Mouse (Mus musculus): ENCODE results near the gene Tmem43. TPM values are rescaled to one million over a fixed set of nuclear protein-coding genes. Genes with fewer than 3 reads are reported as not detected.

Gene Tmem43
- 56.3 and 66.4 TPM in 2 replicates for polyA plus RNA-seq (2014; fragmentation: Nextera tagmentation; extraction: Ambion mirVana)

- DNase-seq (ENCODE audit: low spot score) (peak; percentile 99), ATAC-seq (ENCODE audit: insufficient number of reproducible peaks, low FRiP score, low TSS enrichment, low read depth) (peak; percentile 96)
- H3K36me3 ChIP-seq (ENCODE audit: control insufficient read depth, insufficient read depth, low read length) = peaks cover 5% of the 10 kb centered on the region
- H3K4me3 ChIP-seq (ENCODE audit: low read depth, low read length) = peak within 1 kb of the TSS; percentile 80
- no peaks in the 10 kb centered on the region for H3K27me3 ChIP-seq (ENCODE audit: control insufficient read depth, insufficient read depth, low read length)
- H3K4me2 ChIP-seq (ENCODE audit: low read depth, severe bottlenecking) = peak within 1 kb of the TSS; percentile 83
- under 1% methylated on average over 74 of the region's 74 CpGs for WGBS
- H3K9me3 ChIP-seq (ENCODE audit: control insufficient read depth, low read length) = no peaks in the 10 kb centered on the region
- H3K9ac ChIP-seq (ENCODE audit: low read length) = peak within 1 kb of the TSS; percentile 85
- H3K4me1 ChIP-seq (ENCODE audit: control insufficient read depth, insufficient read depth, low read length) = peaks cover 13% of the 10 kb centered on the region
- 0 out of 2 replicates have a peak within 1 kb of the TSS, but pooled peaks have one; percentile 36 for H3K27ac ChIP-seq (replicated peaks; ENCODE audit: low read depth, low read length)
Measured at GRCm38 (mm10) chr6:91472868-91473804, at the start of gene Tmem43, which contains the start of gene Chchd4. Gene Tmem43 (plus strand): TSS chr6:91473703. Gene Chchd4 (minus strand): TSS chr6:91473546.

- Histone ChIP-seq H3K9me3 (ENCODE audit: control insufficient read depth, low read length) (no peaks in the 10 kb centered on the region), H3K27ac (replicated peaks; ENCODE audit: low read depth, low read length) (no peak overlapping the region), H3K27me3 (ENCODE audit: control insufficient read depth, insufficient read depth, low read length) (no peaks in the 10 kb centered on the region), H3K4me2 (ENCODE audit: low read depth, severe bottlenecking) (no peak overlapping the region), H3K9ac (ENCODE audit: low read length) (no peak overlapping the region), H3K36me3 (ENCODE audit: control insufficient read depth, insufficient read depth, low read length) (no peaks in the 10 kb centered on the region), H3K4me1 (ENCODE audit: control insufficient read depth, insufficient read depth, low read length) (no peaks in the 10 kb centered on the region), H3K4me3 (ENCODE audit: low read depth, low read length) (no peak overlapping the region)
- WGBS = 73% methylated on average over 4 of the region's 4 CpGs
- DNase-seq (ENCODE audit: low spot score) = no peak
- ATAC-seq (ENCODE audit: insufficient number of reproducible peaks, low FRiP score, low TSS enrichment, low read depth) = no peak
Measured at GRCm38 (mm10) chr6:91424151-91424550, 49.4 kb upstream of the Tmem43 start.

- ATAC-seq (ENCODE audit: insufficient number of reproducible peaks, low FRiP score, low TSS enrichment, low read depth) = peak; percentile 89
- no peaks in the 10 kb centered on the region for H3K27me3 ChIP-seq (ENCODE audit: control insufficient read depth, insufficient read depth, low read length)
- peak overlapping the region; percentile 87 for H3K4me2 ChIP-seq (ENCODE audit: low read depth, severe bottlenecking)
- H3K9me3 ChIP-seq (ENCODE audit: control insufficient read depth, low read length) = no peaks in the 10 kb centered on the region
- peak overlapping the region; percentile 74 for H3K9ac ChIP-seq (ENCODE audit: low read length)
- H3K4me3 ChIP-seq (ENCODE audit: low read depth, low read length) = peak overlapping the region; percentile 43
- no peaks in the 10 kb centered on the region for H3K36me3 ChIP-seq (ENCODE audit: control insufficient read depth, insufficient read depth, low read length)
- DNase-seq (ENCODE audit: low spot score) = peak; percentile 98
- H3K27ac ChIP-seq (replicated peaks; ENCODE audit: low read depth, low read length) = no peak overlapping the region
- H3K4me1 ChIP-seq (ENCODE audit: control insufficient read depth, insufficient read depth, low read length) = peaks cover 2% of the 10 kb centered on the region; the same call in 1 of the 2 replicates
- 2% methylated on average over 30 of the region's 30 CpGs for WGBS
Measured at GRCm38 (mm10) chr6:91440474-91441144, 32.9 kb upstream of the Tmem43 start.

- Histone ChIP-seq H3K27ac (replicated peaks; ENCODE audit: low read depth, low read length) (no peak overlapping the region), H3K9ac (ENCODE audit: low read length) (peak overlapping the region; percentile 51), H3K9me3 (ENCODE audit: control insufficient read depth, low read length) (no peaks in the 10 kb centered on the region), H3K4me1 (ENCODE audit: control insufficient read depth, insufficient read depth, low read length) (peaks cover 2% of the 10 kb centered on the region; the same call in 1 of the 2 replicates), H3K4me3 (ENCODE audit: low read depth, low read length) (peak overlapping the region; percentile 43), H3K27me3 (ENCODE audit: control insufficient read depth, insufficient read depth, low read length) (no peaks in the 10 kb centered on the region), H3K4me2 (ENCODE audit: low read depth, severe bottlenecking) (peak overlapping the region; percentile 87), H3K36me3 (ENCODE audit: control insufficient read depth, insufficient read depth, low read length) (no peaks in the 10 kb centered on the region)
- ATAC-seq (ENCODE audit: insufficient number of reproducible peaks, low FRiP score, low TSS enrichment, low read depth) (peak; percentile 67), DNase-seq (ENCODE audit: low spot score) (no peak)
- 5% methylated on average over 19 of the region's 19 CpGs for WGBS
Measured at GRCm38 (mm10) chr6:91441145-91441662, 32.3 kb upstream of the Tmem43 start.

GRCm38 (mm10) chr6:91445316-91445715, 28.2 kb upstream of the Tmem43 start:
- Histone ChIP-seq H3K9ac (ENCODE audit: low read length) (no peak overlapping the region), H3K4me2 (ENCODE audit: low read depth, severe bottlenecking) (no peak overlapping the region), H3K36me3 (ENCODE audit: control insufficient read depth, insufficient read depth, low read length) (no peaks in the 10 kb centered on the region), H3K4me1 (ENCODE audit: control insufficient read depth, insufficient read depth, low read length) (peaks cover 2% of the 10 kb centered on the region; the same call in 1 of the 2 replicates), H3K4me3 (ENCODE audit: low read depth, low read length) (no peak overlapping the region), H3K27ac (replicated peaks; ENCODE audit: low read depth, low read length) (no peak overlapping the region), H3K27me3 (ENCODE audit: control insufficient read depth, insufficient read depth, low read length) (no peaks in the 10 kb centered on the region), H3K9me3 (ENCODE audit: control insufficient read depth, low read length) (no peaks in the 10 kb centered on the region)
- ATAC-seq (ENCODE audit: insufficient number of reproducible peaks, low FRiP score, low TSS enrichment, low read depth) = no peak
- DNase-seq (ENCODE audit: low spot score) = no peak
- WGBS = 74% methylated on average over 3 of the region's 3 CpGs

GRCm38 (mm10) chr6:91449472-91450225, 23.9 kb upstream of the Tmem43 start:
- 58% methylated on average over 3 of the region's 3 CpGs for WGBS
- no peak overlapping the region for H3K9ac ChIP-seq (ENCODE audit: low read length)
- no peaks in the 10 kb centered on the region for H3K4me1 ChIP-seq (ENCODE audit: control insufficient read depth, insufficient read depth, low read length)
- H3K27ac ChIP-seq (replicated peaks; ENCODE audit: low read depth, low read length) = no peak overlapping the region
- H3K36me3 ChIP-seq (ENCODE audit: control insufficient read depth, insufficient read depth, low read length) = no peaks in the 10 kb centered on the region
- no peak for ATAC-seq (ENCODE audit: insufficient number of reproducible peaks, low FRiP score, low TSS enrichment, low read depth)
- no peak overlapping the region for H3K4me2 ChIP-seq (ENCODE audit: low read depth, severe bottlenecking)
- no peak overlapping the region for H3K4me3 ChIP-seq (ENCODE audit: low read depth, low read length)
- DNase-seq (ENCODE audit: low spot score) = no peak
- H3K9me3 ChIP-seq (ENCODE audit: control insufficient read depth, low read length) = no peaks in the 10 kb centered on the region
- no peaks in the 10 kb centered on the region for H3K27me3 ChIP-seq (ENCODE audit: control insufficient read depth, insufficient read depth, low read length)

- H3K36me3 ChIP-seq (ENCODE audit: control insufficient read depth, insufficient read depth, low read length) = no peaks in the 10 kb centered on the region
- H3K27me3 ChIP-seq (ENCODE audit: control insufficient read depth, insufficient read depth, low read length) = no peaks in the 10 kb centered on the region
- no peaks in the 10 kb centered on the region for H3K9me3 ChIP-seq (ENCODE audit: control insufficient read depth, low read length)
- 64% methylated on average over 1 of the region's 1 CpGs for WGBS
- no peak overlapping the region for H3K4me2 ChIP-seq (ENCODE audit: low read depth, severe bottlenecking)
- no peak for DNase-seq (ENCODE audit: low spot score)
- no peak overlapping the region for H3K27ac ChIP-seq (replicated peaks; ENCODE audit: low read depth, low read length)
- no peak overlapping the region for H3K9ac ChIP-seq (ENCODE audit: low read length)
- no peak overlapping the region for H3K4me3 ChIP-seq (ENCODE audit: low read depth, low read length)
- ATAC-seq (ENCODE audit: insufficient number of reproducible peaks, low FRiP score, low TSS enrichment, low read depth) = no peak
- H3K4me1 ChIP-seq (ENCODE audit: control insufficient read depth, insufficient read depth, low read length) = no peaks in the 10 kb centered on the region
Measured at GRCm38 (mm10) chr6:91452056-91452455, 21.4 kb upstream of the Tmem43 start.

- Histone ChIP-seq H3K4me1 (ENCODE audit: control insufficient read depth, insufficient read depth, low read length) (no peaks in the 10 kb centered on the region), H3K36me3 (ENCODE audit: control insufficient read depth, insufficient read depth, low read length) (no peaks in the 10 kb centered on the region), H3K4me3 (ENCODE audit: low read depth, low read length) (no peak overlapping the region), H3K9ac (ENCODE audit: low read length) (no peak overlapping the region), H3K9me3 (ENCODE audit: control insufficient read depth, low read length) (no peaks in the 10 kb centered on the region), H3K4me2 (ENCODE audit: low read depth, severe bottlenecking) (no peak overlapping the region), H3K27me3 (ENCODE audit: control insufficient read depth, insufficient read depth, low read length) (no peaks in the 10 kb centered on the region), H3K27ac (replicated peaks; ENCODE audit: low read depth, low read length) (no peak overlapping the region)
- DNase-seq (ENCODE audit: low spot score) (no peak), ATAC-seq (ENCODE audit: insufficient number of reproducible peaks, low FRiP score, low TSS enrichment, low read depth) (no peak)
- WGBS = 46% methylated on average over 5 of the region's 5 CpGs
Measured at GRCm38 (mm10) chr6:91454546-91454945, 19.0 kb upstream of the Tmem43 start.

All from limb, embryonic 11.5 days (tissue).